Mouse (Mus musculus) brain, embryonic 18.5 days (tissue): ENCODE measurements around the gene Tpcn2.

Experiments
- DNase-seq: peaks from one replicate; pipeline ENCODE4 v3.0.0-alpha.2; 2012; ENCODE audit warnings: low read depth, low spot score

The Tpcn2 gene

DNA sequence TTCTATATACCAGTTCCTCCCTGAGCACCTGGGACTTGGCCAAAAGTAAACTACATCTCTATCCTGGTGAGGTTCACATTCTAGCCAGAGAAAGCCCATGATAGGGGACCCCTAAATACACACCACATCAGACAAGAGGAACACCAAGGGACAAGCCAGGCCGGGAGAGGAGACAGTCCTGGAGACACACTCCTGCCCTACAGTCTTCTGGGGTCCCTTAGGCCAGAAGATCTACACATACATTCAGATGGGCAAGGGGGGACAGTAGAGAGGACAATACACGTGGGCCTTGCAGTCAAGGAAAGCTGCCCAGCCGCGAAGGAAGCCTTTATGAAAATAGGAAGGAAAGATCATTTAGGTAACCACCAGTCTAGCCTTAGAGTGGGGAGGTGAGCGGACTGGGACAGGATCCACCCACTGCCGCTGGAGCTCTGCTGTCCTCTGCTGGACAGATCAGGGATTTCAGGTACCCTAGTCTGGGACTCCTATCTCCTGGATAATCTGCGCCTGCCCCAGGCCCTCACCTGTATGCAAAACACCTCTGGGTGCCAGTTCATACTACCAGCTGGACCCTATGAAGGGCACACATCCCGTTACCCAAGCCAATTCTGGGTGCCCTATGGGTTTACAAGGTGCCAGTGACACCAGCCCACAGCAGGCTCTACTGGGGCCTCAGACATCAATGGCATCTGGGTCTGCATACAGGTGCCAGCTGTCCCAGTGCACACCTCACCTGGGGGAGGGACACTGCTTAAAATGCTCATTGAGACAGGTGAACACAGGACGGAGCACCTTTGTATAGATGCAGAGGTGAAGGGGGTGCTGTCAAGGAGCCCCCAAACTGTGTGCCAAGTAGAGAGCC lies 40.7 kb downstream of the Tpcn2 start:
- DNase-seq, result no peak

DNA sequence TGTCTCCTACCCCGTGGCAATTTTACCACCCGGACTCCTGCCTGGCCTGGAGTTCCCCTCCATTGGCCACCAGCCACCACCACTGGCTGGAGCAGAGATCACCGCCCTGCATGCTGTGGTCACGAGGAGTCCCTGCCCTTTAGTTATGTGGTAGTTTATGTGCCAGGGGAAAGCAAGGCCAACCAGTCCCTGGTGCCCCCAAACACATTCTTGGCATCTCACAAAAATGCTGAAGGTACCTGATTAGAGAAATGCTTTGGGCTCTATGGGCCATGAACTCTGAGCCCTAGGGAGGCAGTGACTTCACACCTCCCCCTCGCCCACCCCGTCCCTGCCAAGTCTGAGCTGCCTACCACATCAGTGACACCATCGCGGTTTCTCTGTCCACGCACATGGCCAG lies 41.8 kb downstream of the Tpcn2 start:
- DNase-seq, result no peak

DNA sequence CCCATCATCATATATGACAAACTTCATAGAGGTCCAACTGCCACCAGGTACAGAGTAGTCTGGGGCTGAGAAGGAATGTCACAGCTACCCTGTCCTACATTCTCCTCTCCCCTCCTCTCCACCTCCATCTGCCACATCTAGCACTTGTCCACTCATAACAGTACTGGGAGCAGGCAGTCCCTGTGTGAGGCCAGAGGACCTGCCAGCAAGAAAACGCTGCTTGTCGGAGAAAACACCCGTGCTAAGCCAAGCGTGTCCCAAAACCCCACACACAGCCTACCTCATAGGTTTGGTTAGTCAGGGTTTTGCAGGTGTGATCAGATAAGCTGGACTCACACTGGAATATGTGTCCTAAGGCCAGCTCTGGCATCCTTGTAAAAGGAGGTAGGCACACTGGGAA lies 42.9 kb downstream of the Tpcn2 start:
- no peak for DNase-seq

DNA sequence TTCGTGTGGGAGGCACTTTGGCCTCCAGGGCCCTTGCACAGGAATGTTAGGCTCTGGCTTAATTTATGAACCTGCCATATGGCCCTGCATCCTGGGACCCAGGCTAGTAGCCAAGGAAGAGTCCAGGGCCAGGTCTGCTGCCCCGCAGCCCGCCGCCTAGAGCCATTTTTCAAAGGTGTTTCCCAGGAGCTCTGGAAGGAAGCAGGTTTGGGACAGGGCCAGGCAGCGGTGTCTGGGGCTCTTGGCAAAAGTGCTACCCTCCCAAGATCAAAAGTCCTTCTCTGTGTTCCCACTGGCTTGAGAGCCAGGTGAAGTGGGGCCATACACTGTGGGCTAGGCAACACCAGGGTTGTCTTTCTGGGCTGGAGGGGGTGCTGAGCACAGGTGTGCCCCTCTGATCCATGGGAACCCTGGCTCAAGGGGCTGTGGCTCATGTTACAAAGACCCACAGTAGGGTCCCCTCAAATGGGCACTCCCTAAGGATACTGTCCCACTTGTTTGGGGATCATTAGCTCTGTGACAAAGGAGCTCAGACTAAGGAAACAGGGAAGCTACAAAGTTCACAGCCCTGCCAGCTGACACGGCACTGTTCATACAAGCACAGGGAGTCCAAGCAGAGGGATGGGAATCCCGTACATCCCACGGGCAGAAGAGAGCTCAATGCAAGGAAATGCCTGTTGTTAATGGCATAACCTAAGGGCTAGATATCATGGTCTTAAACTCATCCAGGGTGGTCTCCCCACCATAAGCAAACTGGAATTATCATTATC lies 43.9 kb downstream of the Tpcn2 start:
- no peak for DNase-seq

DNA sequence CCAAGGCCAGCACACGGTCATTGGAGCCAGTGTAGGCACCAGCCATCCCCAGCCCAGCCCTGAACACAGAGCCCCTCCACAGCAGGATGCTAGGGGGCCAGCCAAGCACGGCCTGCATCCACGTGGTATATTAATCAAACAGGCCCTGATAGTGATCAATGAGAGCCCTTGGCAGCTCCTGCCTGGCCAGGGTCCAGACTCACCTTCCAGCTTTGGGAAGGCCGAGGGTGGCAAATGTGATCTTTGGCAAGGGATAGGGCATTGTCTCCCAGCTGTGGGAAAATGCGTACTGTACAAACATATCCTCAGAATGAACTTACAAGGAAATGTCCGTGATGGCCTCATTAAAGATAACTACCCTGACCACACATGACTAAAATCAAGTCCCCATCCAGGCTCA lies 44.7 kb downstream of the Tpcn2 start:
- DNase-seq, result no peak

DNA sequence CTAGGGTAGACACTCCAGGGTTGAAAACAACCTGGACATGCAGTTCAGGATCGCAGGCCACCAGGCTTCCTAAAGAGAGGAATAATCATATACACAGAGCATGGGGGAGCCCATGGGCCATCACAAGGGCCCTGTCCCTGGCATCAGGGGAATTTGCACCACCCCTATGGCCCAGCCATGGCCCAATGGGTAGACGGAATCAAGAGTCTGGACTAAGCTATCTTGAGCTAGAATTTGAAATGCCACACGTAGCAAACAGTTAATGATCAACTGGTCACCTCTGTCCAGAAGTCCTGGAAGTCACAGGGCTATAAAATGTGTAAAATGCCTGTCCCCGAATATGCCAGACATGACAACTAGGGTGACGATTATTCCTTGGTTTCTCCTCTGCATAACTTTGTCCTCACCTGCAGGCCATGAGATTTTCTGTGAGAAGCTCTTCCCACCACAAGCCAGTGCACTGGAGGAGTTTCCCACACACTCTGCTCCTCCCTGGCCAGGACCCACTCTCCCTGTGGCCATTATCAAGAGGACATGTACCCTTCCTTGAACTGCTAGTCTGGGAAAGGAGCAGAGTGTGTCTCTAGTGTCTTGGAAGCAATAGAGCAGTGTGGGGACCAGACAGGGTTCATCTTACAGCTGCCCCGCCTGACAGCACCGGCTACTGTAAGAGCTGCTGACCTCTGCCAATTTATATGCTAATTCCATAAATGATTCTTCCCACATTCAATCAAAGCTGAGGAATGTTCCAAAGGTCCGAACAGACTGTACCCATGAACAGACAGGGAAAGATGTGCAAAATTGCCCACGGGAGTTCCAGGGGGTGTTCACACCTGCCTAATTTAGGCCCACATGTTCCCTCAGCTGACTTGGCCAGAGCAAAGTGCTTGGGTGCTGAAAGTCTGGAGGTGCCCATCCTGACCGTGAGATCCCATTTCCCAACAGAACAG lies 48.7 kb downstream of the Tpcn2 start:
- no peak for DNase-seq

DNA sequence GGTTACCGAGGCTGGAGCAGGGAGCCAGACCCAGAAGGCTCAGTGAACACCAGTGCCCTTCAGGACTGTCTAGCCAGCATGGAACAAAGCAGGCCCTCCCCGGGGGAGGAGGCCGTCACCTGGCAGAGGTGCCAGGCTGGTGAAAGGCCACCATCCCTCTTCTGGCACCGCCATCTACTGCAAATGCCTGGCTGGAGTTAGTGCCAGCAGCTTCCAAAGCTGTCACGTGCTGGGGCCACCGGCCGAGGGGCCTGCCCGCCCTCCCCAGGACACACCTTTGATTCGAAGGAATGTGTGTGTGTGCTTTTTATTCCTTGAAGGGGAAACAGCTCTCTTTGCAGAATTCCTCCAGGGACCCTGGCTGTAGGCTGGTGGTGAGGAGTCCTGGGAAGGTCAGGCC lies 52.2 kb downstream of the Tpcn2 start:
- DNase-seq, result no peak

DNA sequence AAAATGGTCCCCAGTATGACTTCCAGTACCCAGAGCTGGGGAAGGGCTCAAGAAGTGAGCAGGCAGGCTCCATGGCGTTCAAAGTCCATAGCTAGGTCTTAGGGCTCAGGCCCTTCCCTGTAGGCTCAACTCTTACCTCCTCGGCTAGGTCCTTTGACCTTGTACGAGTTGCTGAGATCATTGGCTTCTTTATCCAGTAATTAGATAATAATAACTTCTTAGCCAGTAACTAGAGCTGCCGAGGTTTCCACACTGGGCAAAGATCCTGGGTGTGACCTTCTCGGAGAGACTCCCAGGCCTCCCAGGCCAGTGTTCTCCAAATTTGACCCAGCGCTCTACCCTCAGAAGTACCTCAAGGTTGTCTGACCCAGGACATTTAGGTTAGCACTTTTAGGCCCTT lies 57.2 kb downstream of the Tpcn2 start:
- DNase-seq, result no peak

DNA sequence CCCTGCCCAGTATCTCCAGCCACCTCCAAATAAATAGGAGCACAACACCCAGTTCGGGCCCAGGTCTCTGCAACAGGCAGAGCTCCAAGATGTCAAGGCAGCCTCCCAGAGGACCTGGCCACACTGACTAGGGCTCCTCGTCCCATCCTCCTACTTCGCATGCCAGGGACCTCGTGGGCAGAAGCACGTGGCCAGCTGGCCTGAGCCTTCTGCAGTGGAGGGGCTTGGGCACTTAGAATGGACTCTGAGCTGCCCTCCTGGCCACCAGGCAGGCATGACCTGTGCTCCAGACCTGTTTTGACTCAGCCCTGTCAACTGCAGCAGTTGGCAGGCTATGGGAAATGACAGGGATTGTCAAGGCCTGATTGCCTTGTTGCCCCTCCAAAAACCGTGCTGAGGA lies 58.2 kb downstream of the Tpcn2 start:
- DNase-seq, result no peak

DNA sequence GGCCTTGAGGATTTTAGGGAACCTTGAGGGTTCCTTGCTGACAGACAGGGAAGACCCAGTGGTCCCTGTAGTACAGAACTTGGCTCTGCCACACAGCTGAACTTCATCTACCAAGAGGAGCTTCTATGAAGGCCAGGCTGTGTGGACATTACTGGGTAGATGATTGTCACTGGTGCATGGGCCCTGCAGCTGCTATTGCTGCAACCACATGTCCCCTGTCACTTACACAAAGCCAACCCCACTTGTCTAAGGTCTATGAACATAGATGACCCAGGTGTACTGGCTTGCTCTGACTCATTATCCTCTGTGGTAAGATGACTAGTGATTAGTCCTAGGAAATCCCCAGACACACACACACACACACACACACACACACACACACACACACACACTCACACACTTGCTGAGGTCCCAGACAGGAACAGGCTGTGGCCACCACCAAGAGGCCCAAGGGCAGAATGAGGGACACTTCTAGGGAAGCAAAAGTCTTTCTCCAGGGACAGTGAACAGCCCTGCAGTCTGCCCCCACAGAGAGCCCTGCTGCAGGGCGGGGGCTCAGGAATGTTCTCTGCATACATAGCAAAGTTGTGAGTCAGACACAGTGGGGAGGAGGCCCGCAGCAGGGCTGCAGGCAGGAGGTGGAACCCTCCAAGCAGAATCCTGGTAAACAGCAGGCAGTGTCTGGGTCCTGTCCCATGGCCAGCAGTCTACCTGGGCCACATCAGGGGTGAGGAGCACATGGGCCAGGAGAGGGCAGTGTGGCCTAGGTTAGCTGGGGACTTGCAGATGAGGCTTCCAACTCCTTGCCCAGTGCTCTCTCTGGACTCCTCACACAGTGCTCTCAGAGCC lies 61.7 kb downstream of the Tpcn2 start:
- DNase-seq, result no peak

DNA sequence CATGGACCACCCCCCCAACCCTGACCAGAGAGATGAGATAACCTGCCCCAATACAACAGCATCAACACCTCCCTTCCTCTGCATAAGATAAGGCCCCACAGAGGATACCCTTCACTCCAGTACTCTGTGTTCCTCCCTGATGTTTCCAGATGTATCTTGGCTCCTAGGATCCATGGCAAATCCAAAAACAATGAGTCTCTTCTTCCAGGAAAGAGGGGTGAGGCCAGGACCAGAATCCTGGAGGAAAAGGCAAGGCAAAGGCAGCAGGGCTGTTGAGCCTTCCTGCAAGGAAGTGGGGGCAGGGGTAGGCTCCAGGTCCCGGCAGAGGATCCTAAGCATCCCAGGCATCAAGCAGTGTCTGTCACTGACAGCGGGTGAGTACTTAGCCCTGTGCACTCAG lies 62.5 kb downstream of the Tpcn2 start:
- no peak for DNase-seq

DNA sequence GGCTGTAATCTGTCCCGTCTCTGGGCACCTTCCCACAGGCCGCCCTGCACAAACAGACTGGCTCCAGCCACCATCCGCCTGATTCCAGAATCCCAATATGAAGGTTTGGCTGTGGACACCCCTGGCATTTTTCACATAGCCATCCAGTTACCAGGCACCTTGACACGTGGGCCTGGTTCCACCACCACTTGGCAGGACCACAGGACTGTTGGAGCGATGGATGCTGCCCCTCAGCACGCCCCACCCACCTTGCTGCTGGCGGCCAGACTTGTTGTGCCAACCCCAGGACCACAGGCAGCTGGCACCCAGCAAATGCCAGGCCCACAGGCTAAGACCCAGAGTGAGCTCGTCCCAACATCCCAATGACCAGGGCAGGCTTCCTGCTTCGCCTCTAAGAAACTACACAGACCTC lies 64.4 kb downstream of the Tpcn2 start:
- no peak for DNase-seq

DNA sequence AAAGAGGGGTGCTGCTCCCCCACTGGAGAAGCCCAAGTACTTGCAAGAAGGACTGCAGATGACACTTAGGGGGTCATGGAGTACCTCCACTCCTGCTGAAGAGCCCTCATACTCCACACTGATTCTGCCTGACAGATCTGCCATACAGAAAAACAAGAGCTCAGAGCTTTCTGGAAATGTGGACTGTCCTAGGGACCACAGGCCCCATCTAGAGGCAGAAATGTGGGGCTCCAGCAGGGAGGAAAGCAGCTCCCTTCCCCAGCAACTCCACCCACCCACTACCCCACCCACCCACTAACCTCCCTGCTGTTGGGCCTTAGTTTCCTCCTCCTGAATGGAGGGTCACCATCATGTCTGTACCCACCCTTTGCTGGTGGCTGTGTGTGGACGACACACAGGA lies 67.2 kb downstream of the Tpcn2 start:
- DNase-seq, result no peak

DNA sequence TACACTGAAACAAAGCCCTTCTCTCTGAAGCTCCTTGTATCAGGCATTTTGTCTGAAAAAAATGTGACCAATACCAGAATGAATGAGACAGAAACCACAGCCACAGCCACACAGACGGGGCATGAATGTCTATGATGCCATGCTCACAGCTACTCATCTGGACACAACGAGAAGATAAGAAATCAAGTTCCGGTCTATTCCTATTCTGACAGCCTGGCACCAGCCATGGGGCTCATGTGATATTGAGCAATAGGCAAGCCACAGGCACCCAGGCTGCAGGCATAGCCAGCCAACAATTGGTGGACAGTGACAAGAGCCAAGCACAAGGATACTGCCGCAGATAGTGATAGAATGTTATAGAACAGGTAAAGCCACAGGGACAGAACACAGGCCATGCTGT lies 68.3 kb downstream of the Tpcn2 start:
- DNase-seq, result no peak

DNA sequence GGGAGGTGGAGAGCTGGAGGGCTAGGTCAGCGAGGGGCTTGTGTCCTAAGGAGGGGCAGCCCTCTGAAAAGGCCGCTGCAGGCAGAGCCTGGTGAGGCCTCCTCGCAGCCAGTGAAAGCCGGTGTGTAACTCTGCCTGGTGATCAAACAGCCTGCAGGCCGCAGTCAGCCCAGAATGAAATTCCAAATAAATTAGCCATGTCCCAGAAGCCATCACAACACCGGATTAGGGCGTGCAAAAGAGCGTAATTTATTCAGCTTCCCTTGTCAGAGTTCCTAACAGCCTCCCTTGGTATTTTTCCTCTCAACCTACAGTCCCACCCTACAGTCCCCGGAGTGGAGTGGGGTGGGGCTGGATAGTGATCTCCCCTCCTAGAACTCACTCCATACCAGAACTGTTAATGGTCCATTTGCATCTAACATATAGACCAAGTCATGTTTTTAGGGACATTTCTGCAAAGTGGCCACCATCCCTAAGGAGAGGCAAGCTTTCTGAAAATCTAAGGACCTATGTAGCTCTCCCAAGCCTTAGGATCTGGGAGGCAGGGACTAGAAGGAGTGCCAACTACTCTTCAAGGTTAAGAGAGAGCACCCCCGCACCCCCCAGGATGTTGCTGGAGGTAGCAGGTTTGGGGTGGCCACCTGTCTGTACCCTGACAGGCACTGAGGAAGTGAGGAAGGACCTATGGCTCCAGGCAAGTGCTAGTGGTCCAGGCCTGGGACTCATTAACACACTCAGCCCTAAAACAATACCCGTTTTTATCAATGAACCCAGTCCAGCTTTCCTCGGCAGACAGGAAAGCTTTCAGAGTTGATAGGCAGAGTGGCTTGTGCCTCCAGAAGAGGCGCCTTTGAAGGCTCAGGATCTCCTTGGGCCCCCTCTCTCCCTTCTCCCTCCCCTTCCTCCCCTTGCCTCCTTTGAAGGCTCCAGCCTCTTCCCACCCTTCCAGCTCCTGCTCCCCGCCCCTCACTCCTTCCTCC lies 71.8 kb downstream of the Tpcn2 start:
- no peak for DNase-seq

DNA sequence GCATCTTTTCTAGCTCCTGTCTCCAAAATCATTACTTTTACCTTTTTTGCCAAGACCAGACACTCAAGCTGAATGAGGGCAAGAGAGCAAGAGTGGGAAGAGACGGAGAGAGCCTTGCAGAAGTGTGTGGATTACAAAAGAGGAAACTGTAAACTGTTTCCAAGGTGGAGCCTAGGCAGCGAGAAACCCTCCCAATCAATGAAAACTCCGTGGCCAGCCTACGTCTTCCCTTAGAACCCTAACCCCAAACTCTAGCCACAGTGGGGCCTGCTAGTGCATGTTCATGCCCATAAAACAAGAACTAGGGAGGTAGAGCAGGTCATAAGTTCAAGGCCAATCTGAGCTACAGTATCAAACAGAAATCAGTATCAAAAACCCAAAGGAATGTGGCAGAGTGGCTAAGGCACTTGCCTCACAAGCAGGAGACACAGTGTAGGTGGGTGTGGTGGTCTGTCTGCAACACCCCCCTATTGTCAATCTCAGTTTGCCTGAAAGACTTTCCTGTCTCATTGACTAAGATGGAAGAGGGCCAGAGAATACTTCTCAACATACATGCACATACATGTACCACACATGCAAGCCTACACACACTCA lies 73.2 kb downstream of the Tpcn2 start:
- no peak for DNase-seq

DNA sequence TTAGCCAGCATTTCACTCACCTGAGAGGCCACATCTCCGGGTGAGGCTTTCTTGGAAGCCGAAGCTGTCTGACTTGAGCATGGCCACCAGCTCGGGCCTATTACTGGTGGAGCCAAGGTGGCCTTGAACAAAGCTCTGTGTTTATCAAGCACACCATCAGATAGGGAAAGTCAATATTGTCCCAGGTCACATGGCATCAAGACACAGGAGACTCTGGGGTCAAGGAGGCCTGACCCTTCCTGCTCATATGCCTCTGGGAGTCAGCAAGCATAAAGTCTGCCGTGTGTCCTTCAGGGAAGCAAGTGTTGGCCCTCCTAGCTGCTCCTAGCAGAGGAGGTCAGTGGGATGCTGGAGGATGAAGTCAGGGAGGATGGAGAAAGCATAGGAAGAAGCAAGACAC lies 75.8 kb downstream of the Tpcn2 start, which contains the start of gene 1810010D01Rik:
Gene 1810010D01Rik, minus strand, starts transcription at position 114 of the 400 bp plus-strand sequence.
- DNase-seq, result no peak

DNA sequence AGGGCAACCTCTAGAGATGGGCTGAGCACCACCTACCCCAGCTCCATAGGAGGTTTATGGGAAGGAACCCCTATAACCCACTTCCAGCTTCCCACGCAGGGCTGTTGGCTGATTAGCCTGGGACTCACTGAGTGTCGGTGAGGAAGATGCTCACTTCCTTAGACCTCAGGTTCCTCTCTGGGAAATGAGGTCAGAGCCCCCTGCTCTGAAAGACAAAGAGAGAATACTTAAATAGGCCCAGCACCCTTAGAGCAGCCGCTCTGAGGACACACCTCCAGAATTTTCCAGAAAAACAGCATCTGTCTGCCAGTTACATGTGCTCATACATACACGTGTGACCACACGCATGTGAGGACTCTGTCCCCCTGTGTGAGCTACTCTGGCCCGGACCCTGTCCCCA lies 77.0 kb downstream of the Tpcn2 start:
- no peak for DNase-seq

DNA sequence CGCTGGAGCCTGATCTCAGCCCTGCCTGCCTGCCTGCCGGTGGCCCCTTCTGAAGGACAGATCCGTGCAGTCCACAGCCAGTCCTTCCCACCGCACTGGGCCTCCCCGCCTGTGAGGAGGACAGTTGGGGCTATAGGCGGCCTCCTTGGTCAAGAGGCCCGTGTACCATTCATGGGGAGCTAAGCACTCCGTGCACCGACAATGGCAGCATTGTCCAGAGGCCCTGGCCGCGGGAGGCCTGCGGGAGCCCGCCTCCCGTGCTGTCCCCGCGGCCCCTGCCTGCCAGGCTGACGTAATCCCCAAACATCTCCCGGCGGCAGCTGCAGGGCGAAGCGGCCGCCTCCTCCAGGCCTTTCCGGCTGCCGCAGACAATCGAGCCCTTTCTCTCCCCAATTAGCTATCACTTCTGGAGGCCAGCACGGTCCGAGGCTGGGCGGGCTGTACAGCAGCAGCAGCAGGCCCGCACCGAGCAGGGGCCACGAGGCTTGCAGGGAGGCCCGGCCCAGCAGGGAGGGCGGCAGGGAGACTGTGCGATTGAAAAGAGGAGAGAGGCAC lies 77.7 kb downstream of the Tpcn2 start:
- peak; percentile 57 for DNase-seq
